Mouse (Mus musculus) kidney, adult 18-20 months (tissue): Measurements from ENCODE around the gene D430041D05Rik.
A peak's percentile ranks its signal among the peaks of the same experiment; 100 is the strongest.
"Not testable (repeated sequence)": the region's sequence is repeated elsewhere in the genome, so short reads cannot be mapped to it uniquely, and the experiment has no call there.

ENCODE experiments used
- DNase-seq: peaks from one replicate; pipeline ENCODE4 v3.0.0; 2021

D430041D05Rik gene

DNA sequence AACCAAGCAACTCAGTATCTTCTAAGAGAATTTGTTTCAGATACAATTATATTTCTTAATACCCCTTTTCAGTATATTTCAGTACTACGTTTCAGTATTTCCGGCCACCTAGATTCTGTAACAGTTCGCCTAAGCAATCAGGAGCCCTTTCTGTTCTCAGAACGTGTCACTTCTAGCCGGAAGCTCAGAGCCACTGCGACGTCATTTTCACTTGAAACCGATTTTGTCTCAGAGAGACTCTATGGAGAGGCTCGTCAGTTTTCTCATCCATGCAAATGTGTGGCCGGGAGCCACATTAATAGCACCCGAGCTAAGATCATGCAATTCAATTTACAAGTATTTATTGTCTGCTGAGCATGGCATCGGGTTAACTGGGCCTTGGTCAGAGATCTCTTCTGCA is 266.8 kb downstream of the D430041D05Rik start:
- no peak for DNase-seq

DNA sequence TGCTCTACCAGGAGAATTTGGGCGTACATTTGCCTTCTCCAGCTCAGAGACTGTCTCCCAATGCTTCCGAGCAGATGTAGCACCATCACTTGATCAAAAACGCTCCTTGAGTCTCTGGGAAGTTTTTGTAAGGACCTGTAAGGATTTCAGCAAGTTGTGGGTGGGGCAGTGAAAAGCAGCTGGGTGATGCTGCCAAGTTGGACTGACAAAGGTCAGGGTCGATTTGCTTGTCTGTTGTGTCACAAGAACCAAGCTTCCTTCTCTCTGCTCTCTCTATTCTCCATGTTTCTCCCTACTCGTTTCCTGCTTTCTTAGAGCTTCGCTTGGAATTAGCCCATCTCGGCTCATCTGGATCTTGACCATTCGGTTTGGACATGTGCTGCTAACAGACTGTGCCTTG is 268.7 kb downstream of the D430041D05Rik start:
- DNase-seq: no peak

DNA sequence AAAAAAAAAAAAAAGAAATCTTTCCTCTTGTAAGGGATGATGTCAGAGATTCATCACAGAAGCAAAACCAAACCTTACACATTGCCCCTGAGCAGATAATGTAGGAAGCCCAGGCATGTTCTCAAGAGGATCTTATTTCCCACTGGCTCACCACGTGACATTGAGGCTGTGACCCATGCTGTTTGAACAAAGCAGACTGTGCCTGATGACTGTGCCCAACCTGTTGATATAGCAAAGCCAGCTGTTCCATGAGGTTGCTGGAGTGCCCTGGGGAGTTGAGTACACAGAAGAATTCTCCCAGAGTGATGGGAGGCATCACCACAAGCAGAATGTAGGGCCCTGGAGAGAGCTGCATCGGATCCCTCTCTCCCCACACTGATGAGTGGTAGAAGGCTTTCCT is 274.9 kb downstream of the D430041D05Rik start:
- no peak for DNase-seq

DNA sequence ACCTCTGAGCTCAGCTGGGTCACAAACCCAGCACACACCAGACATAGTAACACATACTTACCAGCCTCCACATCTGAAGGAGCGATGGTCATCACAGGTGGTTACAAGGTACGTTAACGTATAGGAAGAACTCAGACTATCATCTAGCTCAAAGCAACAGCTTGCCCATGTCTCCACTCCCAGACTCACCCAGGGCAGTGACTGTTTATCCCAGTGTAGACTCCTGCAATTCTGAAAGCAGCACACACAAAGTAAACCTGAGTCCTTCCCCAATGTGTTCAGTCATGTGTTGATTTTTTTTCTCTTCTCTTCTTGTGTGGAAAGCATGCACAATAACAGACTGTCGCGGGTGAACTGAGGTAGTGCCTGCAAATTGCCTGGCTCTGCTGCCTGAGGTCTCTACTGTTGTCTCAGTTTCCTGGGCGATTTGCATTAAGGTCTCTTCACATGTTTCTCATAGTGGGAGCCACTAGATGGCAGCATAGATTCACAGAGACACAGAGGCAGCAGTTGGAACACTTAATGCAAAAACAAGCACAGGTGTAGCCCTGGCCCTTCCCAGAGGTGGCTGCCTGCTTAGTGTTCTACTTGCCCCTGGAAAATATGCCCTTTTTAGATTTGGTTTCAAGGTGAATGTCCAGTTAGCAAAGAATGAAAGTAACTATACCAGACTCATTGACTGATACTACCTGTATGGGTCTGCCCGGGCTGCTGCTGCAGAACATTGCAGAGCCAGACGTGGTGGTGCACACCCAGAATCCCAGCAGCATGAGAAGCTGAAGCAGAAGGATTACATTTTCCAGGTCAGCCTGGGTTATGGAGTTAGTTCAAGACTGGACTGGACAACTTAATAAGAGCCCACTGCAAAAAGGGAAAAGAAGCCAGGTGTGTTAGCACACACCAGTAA is 276.4 kb downstream of the D430041D05Rik start:
- DNase-seq: peak; percentile 64

DNA sequence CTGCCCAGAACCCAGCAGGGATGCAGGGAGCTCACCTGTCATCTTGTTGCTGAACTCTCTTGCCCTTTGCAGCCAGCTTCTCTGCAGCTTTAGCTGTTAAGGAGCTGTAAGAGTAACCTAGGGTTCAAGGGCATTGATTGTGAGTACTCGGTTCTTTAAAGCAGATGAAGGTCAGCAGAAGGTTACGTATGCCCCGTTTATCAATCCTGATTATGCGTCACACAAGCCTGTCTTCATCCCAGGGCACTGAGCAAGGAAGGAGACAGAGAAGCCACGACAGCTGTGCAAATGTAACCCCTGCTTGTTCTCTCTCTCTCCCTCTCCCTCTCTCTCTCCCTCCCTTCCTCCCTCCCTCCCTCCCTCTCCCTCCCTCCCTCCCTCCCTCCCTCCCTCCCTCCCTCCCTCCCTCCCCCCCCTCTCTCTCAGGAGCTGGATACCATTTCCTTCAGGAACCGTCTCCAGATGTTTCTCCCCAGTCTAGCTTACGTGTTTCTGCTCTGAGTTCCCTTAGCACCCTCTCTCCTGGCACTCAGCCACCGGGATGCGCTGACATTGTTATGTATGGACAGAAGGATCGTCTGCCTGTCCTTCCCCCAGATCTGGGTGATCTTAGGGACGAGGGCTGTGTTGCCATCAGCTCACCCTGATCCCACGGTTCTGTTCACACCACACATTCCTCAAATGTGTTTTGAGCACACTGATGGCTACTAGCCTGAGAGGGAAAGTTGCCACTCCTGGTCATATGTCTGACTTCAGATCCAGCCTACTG is 277.6 kb downstream of the D430041D05Rik start:
- DNase-seq: no peak

DNA sequence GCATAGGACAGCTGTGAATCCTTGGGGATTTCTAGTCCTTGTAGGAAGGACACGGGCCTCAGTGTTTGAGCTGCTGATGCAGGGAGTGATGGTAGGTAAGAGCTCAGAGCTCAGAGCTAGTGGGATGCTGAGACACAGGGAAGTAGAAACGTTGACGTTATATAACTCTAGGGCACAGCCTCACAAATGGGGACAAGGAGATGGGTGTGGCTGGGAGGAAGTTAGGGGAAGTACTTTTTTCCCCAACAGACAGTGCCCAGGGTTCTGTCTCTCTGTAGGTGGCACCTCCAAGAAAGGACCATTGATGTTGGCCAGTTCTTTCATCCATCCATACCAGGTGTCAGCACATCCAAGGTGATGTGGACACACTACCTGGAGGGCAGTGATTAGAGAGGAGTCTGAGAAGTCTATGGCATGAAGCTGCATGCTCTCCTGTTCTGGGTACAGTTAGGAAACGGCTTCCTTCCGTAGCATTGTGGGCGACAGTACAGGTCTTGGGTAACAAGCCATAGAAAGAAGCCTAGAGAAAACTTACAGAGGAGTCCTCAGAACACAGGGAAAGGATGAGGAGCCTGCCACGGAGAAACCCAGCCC is 278.4 kb downstream of the D430041D05Rik start:
- DNase-seq: no peak

DNA sequence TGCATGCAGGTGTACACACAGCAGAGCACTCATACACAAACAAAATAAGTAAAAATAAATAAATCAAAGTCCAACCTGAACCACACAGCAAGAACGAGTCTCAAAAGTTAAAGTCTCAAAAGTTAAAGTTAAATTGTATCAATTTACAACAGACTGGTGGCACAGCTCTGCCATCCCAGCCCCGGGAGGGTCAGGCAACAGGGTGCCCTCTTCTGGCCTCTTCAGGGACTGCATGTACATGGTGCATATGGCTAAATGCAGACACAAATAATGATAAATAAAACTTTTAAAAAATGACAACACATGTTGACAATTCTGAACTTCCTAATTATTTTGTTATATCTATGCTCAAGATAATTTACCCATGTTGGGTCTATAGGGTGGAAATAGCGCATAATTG is 279.8 kb downstream of the D430041D05Rik start:
- DNase-seq: peak; percentile 35

- DNase-seq: no peak
Measured at GRCm38 (mm10) chr2:104130165-104130564, 280.6 kb downstream of the D430041D05Rik start.

DNA sequence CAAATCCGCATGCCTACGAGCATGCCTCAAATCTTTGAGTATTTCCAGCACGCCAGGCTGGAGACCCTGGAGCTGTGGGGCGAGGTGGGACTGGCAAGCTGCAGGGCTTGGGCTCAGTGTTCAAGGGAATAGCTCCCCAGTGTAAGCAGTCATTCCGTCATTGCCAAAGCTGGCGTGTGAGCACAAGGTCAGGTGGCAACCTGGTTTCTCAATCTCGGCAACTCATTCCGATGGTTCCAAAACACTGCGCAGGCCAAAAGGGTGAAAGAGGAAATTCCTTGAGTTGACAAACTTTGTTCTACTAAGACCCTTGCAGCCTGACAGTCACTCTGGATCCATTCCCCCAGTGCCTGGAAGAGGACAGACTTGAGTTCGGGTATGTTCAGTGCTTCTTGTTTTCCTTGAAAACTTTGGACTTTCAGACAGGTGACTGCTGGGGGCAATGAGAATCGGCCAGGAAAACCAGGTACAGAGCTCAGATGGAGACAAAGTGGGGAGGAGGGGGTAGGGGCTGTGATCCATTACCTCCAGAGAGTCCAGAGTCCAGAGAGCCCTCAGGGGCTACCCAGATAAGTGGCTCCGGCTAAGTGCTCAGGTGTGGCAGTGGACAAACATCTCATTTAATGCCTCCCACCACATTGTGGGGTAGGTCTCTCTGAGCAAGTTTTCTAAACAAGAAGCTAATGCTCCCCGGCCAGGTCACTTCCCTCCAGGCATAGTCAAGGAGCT is 281.8 kb downstream of the D430041D05Rik start:
- DNase-seq: peak; percentile 29

- no peak for DNase-seq
Measured at GRCm38 (mm10) chr2:104124071-104124470, 286.7 kb downstream of the D430041D05Rik start.

- no peak for DNase-seq
Measured at GRCm38 (mm10) chr2:104123540-104123939, 287.3 kb downstream of the D430041D05Rik start.

GRCm38 (mm10) chr2:104122505-104123378 is 288.1 kb downstream of the D430041D05Rik start, which contains the start of gene A930018P22Rik:
Gene A930018P22Rik, plus strand, starts transcription at chr2:104122769.
- DNase-seq: peak; percentile 96

DNA sequence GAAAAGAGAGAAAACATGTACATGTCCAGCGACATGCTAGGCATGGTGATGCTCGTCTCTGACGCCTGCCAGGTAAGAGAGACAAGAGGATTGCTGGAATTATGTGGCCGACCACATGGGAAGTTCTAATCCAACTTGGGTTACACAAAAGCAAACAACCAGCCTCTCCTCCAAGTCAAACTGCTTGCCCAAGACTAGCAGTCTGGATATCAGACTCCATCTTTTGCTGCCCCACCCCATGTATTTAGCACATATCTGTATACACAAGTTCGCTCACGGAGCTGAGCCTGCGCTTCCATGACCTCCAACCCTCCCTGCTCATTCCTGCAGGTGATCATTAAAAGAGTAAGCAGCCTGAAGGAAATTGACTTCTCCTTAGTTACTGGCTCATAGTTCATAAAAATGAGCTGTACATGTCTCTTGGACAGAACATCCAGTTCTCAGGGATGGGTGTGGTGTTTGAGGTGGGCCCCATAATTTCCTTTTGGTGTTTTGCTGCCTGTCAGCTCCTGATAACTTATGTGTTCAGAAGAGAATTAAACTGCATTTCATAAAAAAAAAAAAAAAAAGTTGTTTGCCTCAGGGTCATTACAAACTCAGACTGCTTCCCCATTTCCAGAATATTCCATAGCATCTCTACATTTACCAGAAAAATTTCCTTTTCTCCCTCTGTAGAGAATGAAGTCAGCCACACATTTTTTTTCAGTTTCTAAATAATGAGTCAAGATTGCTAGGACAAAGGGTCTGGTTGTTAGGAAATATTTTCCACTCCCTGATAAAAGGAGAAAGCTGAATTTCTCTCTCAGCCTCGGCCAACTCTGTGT is 288.9 kb downstream of the D430041D05Rik start:
- peak; percentile 16 for DNase-seq

- no peak for DNase-seq
Measured at GRCm38 (mm10) chr2:104120312-104120711, 290.5 kb downstream of the D430041D05Rik start.

DNA sequence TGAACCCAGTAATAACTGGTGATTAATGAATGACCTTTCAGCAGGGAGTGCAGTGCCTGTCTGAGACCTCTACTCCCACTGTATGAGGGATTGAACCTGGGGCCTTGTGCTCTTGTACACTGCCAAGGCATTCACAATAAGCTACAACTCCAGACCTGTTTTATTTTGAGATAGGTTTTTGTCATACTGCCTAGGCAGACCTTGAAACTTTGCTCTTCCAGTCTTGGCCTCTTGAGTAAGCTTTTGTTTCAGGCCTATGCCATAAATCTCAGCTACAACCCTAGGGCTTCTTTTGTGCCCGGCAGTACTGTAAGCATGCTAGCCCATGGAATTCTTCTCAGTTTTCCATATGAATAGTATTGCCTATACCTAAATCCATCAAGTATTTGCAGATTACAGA is 291.7 kb downstream of the D430041D05Rik start:
- no peak for DNase-seq

DNA sequence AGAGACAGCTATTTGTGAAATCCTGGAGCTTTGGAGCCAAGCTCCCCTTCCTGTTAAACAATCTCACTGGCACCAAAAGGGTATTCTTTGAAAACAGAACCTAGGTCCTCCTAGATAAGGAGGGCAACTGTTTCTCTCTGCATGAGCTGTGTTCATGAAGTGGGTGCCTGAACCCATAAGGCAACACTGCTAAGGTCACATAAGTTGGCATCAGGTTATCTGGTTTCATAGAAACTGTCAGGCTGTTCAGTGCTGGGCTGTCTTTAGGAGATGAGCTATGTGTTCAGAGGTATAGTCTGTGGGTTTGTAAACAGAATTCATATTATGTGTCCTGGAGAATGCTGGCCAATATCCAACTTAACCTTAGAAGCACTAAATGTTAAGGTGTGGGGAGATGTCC is 293.6 kb downstream of the D430041D05Rik start:
- not testable (repeated sequence) for DNase-seq

- no peak for DNase-seq
Measured at GRCm38 (mm10) chr2:104114898-104115297, 295.9 kb downstream of the D430041D05Rik start.

GRCm38 (mm10) chr2:104113563-104113962 is 297.2 kb downstream of the D430041D05Rik start:
- DNase-seq: not testable (repeated sequence)

DNA sequence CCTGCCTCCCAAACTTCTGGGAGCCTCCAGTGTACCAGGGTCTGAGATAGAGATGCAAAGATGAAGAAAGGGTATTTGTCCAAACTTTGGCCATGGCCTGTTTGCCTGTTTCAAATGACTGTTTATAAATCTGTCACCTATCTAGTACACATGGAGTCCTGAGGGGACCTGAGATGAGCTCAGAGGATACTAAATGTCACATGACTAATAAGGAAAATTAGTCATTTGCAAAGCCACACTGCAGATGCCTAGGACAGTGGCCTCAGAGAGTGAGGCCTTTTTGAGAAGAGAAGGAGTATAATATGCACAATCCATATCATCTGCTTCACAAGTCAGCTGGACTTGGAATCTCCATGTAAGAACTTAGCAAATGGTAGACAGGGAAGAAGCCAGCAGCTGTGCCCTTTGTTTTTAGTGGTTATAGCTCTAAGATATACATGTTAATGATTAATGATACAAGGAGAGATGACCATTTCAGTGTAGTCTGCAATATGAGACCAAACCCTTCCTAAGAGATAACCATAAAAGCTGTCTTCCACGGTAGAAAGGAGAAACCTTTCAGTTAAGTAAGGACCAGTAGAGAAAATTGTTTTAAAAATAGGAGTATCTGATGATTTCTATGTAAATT is 299.5 kb downstream of the D430041D05Rik start:
- DNase-seq: not testable (repeated sequence)

DNA sequence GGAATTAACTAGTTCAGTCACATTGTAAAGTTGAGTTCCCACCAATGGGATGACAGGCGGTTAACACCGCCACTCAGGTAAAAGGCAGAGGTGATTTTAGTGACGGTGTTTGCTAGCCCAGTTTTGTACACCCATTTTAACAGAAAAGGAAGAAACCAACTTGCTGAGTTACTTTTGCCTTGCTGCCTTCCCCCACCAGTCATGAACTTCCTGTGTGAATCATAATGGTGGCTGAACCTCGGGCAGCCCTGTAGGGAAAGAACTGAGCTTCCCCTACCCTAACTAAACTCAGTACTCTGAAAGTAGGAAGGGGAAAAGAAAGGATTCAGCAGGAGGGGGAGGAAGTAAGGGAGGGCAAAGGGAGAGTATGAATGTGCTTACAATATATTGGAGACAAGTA is 300.8 kb downstream of the D430041D05Rik start:
- no peak for DNase-seq
